Mouse (Mus musculus) right cerebral cortex, adult 2 months (tissue): ENCODE results near the gene Tmem185b.

ENCODE experiments used
- DNase-seq, 2 experiments: peaks; one replicate each; pipeline ENCODE4 v3.0.0; 2021 to 2022; ENCODE audit warnings: low spot score in 2 of 2

Tmem185b gene

GRCm38 (mm10) chr1:119503181-119503580 lies 22.8 kb upstream of the Tmem185b start:
- no peak for DNase-seq

DNA sequence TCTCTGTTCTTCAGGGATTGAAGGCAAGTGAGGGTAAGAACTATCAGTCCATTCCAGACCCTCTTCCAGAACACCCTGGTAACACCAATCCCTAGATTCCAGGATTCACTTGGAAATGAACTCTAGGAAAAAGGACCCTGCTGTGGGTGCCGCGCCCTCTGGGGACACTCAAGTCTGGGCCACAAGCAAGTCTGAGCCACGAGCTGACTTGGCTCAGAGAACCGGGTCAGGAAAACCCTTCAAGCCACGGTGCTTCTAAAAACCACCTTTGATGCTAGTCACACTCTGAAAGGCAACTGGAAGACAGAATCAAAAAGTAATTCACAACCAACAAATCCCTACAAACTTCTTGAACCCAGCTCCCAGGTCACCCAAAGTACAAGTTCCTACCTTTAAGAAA lies 22.2 kb upstream of the Tmem185b start:
- no peak for DNase-seq

DNA sequence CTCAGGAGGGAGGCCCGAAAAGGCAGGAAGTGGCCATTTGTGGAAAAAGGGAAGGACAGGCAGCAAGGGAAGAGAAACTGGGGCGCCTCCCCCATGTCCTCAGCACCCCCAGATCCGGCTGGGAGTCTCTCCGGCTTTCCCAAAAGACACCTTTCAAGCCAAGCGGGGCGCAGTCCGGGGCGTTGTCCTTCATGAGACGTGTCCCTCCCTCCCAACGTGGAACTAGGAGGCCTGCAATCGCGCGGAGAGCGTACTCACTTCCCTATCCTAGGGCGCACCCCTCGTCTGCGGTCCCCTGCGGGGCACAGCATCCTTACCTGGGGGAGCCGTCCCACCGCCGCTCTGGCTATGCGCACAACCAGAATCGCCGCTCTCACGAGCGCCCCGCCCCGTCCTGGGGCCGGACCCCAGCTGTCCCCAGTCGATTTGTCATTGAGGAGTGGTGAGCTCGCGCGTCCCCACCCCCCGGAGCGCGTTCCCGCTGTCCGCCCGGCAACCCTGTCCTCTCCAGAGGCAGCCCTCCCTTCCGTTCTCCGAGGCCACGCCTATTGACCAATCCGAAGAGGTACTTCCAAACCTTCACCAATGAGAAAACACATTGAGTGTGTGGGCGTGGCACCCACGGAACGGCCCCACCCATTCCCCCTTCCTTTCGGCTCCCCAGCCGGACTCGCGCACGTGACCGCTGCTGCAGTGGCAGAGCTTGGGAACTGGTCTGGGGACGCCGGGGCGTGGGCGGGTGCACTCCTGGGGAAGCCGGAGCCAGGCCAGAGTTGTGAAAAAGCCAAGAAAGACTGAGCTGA lies 21.5 kb upstream of the Tmem185b start, which contains the start of gene Ralb:
Gene Ralb, minus strand, starts transcription at position 535 of the 803 bp plus-strand sequence.
- DNase-seq: peak; percentile 95 to 96

DNA sequence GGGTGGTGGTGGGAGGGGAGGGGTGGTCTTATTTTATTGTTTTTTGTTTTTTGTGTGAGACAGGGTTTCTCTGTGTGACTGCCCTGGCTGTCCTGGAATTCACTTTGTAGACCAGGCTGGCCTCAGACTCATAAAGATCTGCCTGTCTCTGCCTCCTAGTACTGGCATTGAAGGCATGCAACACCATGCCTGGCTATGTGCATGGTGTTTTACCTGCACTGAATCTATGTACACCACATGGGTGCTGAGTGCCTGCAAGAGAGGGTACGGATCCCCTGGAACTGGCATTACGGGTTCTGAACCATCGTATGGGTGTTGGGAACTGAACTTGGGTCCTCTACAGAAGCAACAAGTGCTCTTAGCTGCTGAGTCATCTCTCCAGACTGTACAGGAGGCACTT lies 20.0 kb upstream of the Tmem185b start:
- DNase-seq: no peak

- no peak for DNase-seq
Observed at GRCm38 (mm10) chr1:119508548-119508947, 17.4 kb upstream of the Tmem185b start.

DNA sequence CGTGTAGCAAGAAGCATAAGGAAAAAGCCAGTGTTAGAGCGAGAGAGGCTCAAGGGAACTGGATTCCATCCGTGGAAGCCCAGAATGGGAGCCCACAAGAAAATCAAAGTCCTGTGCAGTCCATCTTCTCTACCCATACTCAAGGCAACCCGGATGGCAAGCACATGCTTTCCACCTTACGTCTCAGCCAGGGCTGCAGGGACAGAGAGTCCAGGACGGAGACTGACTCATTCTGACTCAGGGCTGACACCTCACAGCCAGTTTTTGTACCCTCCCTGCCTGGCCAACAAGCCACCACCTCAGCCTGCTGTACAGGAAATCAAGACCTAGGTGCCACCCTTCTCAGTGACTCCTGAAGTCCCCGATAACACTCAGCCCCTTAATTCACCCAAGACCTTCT lies 16.5 kb upstream of the Tmem185b start:
- DNase-seq: no peak

- no peak for DNase-seq
Observed at GRCm38 (mm10) chr1:119510409-119510808, 15.6 kb upstream of the Tmem185b start.

DNA sequence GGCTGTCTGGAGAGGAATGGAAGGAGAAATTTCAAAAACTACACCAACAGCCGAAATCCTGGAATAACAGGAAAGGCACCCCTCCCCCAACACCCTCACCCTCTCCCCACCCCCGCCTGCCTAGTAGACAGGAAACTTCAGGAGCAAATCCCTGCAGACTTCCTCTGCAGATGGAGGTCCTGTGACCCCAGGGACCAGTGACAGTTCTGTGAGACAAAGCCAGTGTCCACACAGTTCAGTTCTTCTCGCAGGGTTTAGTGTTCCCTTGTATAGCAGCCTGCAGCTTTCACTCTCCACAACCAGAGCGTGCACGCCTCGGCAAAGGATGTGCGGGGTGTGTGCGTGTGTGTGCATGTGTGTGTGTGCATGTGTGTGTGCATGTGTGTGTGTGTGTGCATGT lies 15.1 kb upstream of the Tmem185b start:
- no peak for DNase-seq

DNA sequence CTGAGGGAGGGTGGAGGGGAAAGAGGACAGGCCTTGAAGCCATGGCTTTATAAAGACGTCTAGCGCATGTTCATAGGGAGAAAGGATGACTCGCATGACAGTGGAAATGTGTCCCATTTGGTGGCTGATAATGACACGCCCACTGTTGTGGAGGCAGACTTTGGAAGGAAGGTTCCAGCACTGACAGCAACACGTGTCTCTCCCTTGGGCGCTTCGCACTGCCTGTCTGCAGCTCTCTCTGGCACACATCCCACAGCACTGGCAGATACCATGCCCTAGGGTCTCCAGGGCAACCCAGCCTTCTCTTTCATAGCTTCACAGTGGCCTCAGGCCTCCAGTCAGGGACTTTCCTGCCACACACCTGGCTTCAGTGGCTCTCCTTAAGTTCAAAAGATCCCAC lies 7.9 kb upstream of the Tmem185b start:
- no peak for DNase-seq

- DNase-seq: no peak
Observed at GRCm38 (mm10) chr1:119518786-119519185, 7.2 kb upstream of the Tmem185b start.

DNA sequence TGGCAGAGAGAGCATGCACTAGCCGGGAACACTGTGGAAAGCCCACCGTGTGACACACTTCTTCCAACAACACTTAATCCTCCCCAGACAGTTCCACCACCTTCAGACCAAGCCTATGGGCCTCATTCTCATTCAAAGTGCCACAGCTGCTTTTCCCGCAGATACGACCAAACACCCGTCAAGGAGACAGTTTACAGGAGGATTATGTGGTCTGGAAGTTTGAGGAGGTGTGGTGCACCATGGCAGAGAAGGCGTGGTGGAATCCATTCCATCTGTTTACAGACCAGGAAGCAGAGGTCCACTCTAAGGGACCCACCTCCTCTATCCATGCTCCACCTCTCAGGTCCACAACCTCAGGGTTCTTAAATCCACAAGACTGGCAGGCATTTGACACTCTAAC lies 6.7 kb upstream of the Tmem185b start:
- DNase-seq: no peak

DNA sequence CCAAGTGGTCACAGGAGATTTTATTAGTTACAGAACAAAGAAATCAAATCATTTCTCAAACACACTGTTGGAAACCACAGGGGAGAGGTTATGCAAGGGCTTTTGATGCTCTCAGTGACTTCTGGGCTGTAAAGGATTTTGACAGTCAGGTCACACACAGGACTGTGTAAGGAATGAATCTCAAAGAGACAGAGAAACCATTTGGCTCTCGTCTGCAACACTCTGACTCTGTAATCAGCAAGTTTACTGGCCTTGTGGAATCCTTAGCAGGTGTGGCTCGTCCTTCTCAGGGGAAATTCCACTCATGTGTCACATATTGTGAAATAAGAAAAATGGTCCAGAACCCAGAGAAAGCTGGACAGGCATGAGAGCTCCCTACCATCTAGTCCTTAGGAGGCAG lies 4.9 kb upstream of the Tmem185b start:
- no peak for DNase-seq

DNA sequence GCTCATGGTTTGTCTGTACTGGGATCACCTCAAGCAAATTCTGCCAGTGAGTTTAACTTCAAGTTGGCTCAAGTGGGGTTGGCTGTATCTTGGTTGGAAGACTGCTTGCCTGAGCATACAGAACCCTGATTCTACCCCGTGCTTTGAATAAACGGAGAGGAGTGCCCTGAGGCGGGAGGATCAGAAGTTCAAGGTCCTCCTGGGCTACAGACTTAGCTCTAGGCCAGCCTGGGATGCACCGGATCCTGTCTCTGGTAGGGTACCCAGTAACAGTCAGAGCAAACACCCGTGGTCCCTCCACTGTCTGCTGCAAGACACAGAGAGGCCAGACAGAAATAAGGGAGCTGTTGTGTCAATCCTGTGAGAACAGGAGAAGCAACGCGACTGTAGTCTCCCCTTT lies 4.3 kb upstream of the Tmem185b start:
- DNase-seq: no peak

DNA sequence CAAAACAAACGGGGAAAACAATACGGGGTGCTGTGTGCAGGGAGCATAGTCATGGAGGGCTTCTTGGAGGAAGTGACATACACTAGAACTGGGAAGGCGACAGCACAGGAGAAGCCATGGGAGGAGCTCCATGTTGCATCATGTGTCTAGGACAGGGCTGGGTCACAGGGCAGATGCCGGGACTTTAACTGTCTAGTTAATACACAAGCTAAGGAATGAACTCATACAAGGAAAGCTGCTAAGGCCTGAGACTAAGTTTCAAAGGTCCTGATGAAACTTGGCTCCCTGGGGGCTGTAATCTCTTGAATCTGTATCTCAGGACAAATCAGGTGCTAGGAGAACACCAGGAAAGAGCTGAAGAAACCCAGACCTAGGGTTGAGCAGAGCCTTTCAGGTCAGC lies 3.2 kb upstream of the Tmem185b start:
- no peak for DNase-seq

GRCm38 (mm10) chr1:119523369-119523768 lies 2.6 kb upstream of the Tmem185b start:
- DNase-seq: no peak

DNA sequence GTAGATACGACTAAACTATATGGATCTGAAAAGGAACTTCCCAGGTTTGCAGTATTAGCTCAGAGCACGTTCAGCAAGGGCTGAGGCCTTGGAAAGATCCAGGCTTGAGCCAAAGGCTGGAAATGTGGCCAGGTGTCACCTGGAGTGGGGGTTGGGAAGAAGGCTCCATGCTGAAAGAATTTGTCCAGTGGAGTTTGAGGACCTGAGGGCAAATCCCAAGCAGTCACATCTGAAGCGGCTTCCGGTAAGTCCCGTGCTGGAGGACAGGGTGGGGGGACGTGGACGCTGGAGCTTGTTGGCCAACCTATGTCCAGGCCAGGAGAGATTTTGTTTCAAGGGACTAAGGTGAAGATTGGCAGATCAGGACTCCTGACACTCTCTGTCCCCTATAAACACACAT lies 2.1 kb upstream of the Tmem185b start:
- no peak for DNase-seq

DNA sequence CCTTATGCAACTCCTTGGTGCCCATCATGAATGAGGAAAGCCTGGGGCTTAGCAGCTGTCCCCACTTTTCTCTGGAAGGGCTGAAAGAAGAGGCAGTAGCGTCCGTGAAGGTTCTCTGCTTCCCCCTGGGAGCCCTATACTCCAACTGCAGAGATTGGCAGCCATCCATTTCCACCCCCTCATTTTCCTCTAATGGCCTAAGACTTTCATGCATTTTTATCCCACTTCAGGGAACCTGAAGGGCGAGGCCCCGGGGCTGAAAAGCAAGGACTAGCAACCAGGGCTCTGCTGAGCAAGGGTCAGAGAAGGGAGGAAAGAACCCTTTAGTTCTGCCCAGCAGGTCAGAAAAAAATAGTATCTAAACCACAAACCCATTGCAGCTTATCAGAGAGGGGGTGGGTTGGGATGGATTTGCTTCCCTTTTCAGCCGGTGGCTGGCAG lies 936 bp upstream of the Tmem185b start:
- no peak for DNase-seq

- no peak for DNase-seq
Observed at GRCm38 (mm10) chr1:119530941-119531340, 5.0 kb downstream of the Tmem185b start.

DNA sequence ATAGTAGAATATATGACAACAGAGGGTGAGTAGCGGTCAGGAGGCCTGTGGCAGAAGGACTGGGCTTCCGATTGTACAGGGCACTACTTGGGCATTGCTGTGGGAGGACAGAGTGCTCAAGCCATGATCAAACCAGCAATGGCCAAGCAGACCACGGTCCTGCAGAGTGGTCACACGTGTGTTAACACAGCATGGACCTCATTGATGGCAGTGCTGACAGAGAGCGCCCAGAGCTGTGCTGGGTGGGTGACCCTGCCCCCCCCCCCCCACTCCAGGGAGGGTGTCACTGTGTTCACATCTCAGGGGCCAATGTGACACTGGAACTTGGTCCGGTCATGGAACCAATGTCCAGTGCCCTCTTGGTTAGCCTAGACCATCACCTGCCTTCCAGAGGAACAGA lies 6.2 kb downstream of the Tmem185b start:
- no peak for DNase-seq

GRCm38 (mm10) chr1:119533093-119533805 lies 7.3 kb downstream of the Tmem185b start:
- no peak for DNase-seq

DNA sequence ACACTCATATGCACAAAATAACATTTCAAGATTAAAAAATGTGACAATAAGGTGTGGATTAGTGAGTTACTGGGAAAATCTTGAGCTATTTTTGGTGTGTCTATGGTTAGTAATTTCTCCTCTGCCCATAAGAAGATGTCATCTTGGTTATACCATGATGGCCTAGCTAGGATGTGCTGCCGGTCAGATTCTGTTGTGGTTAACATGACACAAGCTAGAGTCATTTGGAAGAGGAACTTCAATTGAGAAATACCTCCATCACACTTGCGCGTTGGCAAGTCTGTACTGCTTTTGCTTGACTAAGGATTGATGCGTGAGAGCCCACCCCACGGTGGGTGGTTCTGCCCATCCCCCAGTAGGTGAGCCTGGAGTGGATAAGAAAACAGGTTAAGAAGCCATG lies 8.4 kb downstream of the Tmem185b start:
- DNase-seq: no peak

DNA sequence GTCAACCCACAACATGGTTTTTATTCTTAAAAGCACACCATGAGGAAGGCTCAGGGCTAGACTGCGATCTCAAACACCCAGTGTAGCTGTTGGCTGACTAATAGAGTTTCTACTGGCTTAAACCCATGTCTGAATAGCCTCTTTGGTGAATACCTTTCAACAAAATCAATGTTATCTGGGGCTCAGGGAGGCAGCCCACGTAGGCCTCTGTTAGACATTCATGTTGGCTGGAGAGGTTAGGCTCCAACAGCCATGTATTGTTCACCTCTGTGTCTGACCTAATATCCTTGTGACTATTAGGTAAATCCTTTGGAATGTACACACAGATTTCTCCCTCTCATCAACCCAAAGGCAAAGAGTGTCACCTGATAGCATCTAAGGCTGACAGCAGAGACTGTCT lies 10.2 kb downstream of the Tmem185b start:
- no peak for DNase-seq

DNA sequence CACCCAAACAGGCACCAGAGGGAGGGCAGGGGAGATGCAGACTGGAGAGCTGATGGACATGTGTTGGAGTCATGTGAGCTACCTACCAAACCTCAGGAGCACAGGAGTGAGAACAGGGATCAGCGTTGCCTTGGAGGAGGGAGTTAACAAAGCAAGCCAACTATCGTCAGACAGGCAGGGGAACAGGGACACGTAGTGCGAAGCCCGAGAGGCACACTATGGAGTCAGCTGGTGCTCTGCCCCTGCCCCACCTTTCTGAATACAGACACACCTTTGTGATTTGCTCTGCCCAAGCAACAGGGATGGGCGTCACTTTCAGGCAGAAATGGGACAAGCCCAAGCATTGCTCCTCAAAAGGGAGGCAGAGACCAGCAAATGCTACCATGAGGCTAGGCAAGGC lies 11.7 kb downstream of the Tmem185b start:
- DNase-seq: no peak
